In genomic region chr6:90324026-90324425, GRCm38 (mm10) we compare ENCODE assay signal across 21 mouse cellular contexts. TPM values are rescaled to one million over a fixed set of nuclear protein-coding genes. Genes with fewer than 3 reads are reported as not detected.
DNase-seq lines count a peak whose midpoint lies in the region; ATAC-seq and TF ChIP-seq lines count a peak whose summit lies in the region.
"Had no signal": no experiment of that assay in that cellular context is flagged by ENCODE, and none has a peak within 500 bp of the region (broad histone marks: within the 10 kb centered on the region; RNA-seq: fewer than 3 reads in every experiment).

No protein-coding gene starts in this region.

- no peak overlapping the region for H3K9ac ChIP-seq in midbrain, embryonic 13.5 days (replicated peaks)
- no peak overlapping the region for H3K9ac ChIP-seq in midbrain, embryonic 15.5 days
- no peak overlapping the region for H3K9ac ChIP-seq in liver, embryonic 16.5 days (ENCODE audit: low read depth, low read length)
- H3K9ac ChIP-seq: heart, embryonic 13.5 days; lung, embryonic 14.5 days; midbrain, embryonic 12.5 days had no signal

- no peak overlapping the region for H3K4me2 ChIP-seq in midbrain, embryonic 13.5 days (replicated peaks)
- H3K4me2 ChIP-seq in midbrain, embryonic 15.5 days, result no peak overlapping the region
- H3K4me2 ChIP-seq in liver, embryonic 16.5 days (ENCODE audit: low read depth, low read length), result peak overlapping the region; percentile 46
- H3K4me2 ChIP-seq: midbrain, embryonic 12.5 days had no signal

- peak; percentile 26 for DNase-seq in gastrocnemius, adult 2 months
- DNase-seq in gastrocnemius, postnatal 36 days, result no peak
- DNase-seq in brain, embryonic 14.5 days (ENCODE audit: low read depth), result peak; percentile 44
- DNase-seq: adrenal gland, adult 8-10 months; cerebellum, adult 2 months; lung, embryonic 14.5 days; thymus, adult 2 months had no signal

- no peaks in the 10 kb centered on the region for H3K9me3 ChIP-seq in midbrain, embryonic 13.5 days
- no peaks in the 10 kb centered on the region for H3K9me3 ChIP-seq in midbrain, embryonic 15.5 days
- no peaks in the 10 kb centered on the region for H3K9me3 ChIP-seq in liver, embryonic 16.5 days (replicated peaks; ENCODE audit: control insufficient read depth, low read length)
- H3K9me3 ChIP-seq: embryonic facial prominence, embryonic 13.5 days; forebrain, embryonic 10.5 days; heart, embryonic 13.5 days; kidney, embryonic 15.5 days; limb, embryonic 10.5 days; midbrain, embryonic 12.5 days had no signal

- intact Hi-C loops in gastrocnemius, adult 2 months (cut with DNase I), result loop anchor here (10.0 kb wide), 1 partner anchor 649 kb away; no protein-coding TSS in a partner anchor
- intact Hi-C loops in gastrocnemius, postnatal 36 days (cut with DNase I), result no loop called here

- TF ChIP-seq CTCF in gastrocnemius, adult 2 months (IDR thresholded peaks at IDR 0.05), result no peak
- TF ChIP-seq CTCF in brain, embryonic 14.5 days (IDR thresholded peaks at IDR 0.05; ENCODE audit: borderline replicate concordance, extremely low read depth, insufficient read depth, insufficient read length), result no peak

- H3K36me3 ChIP-seq in midbrain, embryonic 13.5 days, result no peaks in the 10 kb centered on the region
- no peaks in the 10 kb centered on the region for H3K36me3 ChIP-seq in midbrain, embryonic 15.5 days (replicated peaks)
- no peaks in the 10 kb centered on the region for H3K36me3 ChIP-seq in liver, embryonic 16.5 days (ENCODE audit: control insufficient read depth, insufficient read depth)
- H3K36me3 ChIP-seq: embryonic facial prominence, embryonic 13.5 days; forebrain, embryonic 10.5 days; heart, embryonic 13.5 days; kidney, embryonic 15.5 days; limb, embryonic 10.5 days; midbrain, embryonic 12.5 days had no signal

- no peak overlapping the region for H3K27ac ChIP-seq in gastrocnemius, adult 2 months
- H3K27ac ChIP-seq in midbrain, embryonic 13.5 days, result no peak overlapping the region
- no peak overlapping the region for H3K27ac ChIP-seq in midbrain, embryonic 15.5 days
- H3K27ac ChIP-seq in liver, embryonic 16.5 days (ENCODE audit: low read length), result no peak overlapping the region
- H3K27ac ChIP-seq: embryonic facial prominence, embryonic 13.5 days; forebrain, embryonic 10.5 days; heart, embryonic 13.5 days; kidney, embryonic 15.5 days; limb, embryonic 10.5 days; macrophage; midbrain, embryonic 12.5 days had no signal

- peak; percentile 19; the same call in 1 of the 2 replicates for ATAC-seq in midbrain, embryonic 13.5 days
- no peak for ATAC-seq in midbrain, embryonic 15.5 days (replicated peaks)
- ATAC-seq in liver, embryonic 16.5 days (ENCODE audit: low read depth), result no peak
- ATAC-seq in CD4-positive, CD25-positive, alpha-beta regulatory T cell, adult 4 months, result no peak
- ATAC-seq: intestine, embryonic 16.5 days had no signal

- 73% methylated on average over 3 of the region's 3 CpGs for WGBS in midbrain, embryonic 13.5 days
- WGBS in midbrain, embryonic 15.5 days, result 74% methylated on average over 3 of the region's 3 CpGs
- 57% methylated on average over 3 of the region's 3 CpGs for WGBS in liver, embryonic 16.5 days (ENCODE audit: insufficient replicate concordance)

- no peaks in the 10 kb centered on the region; the same call in 1 of the 2 replicates for H3K27me3 ChIP-seq in midbrain, embryonic 13.5 days
- no peaks in the 10 kb centered on the region for H3K27me3 ChIP-seq in midbrain, embryonic 15.5 days (replicated peaks)
- H3K27me3 ChIP-seq in liver, embryonic 16.5 days (ENCODE audit: control insufficient read depth, insufficient read depth, low read depth, low read length), result no peaks in the 10 kb centered on the region

- no peak for TF ChIP-seq POLR2A in brain, embryonic 14.5 days (IDR thresholded peaks at IDR 0.05; ENCODE audit: borderline replicate concordance, extremely low read depth, insufficient read depth, insufficient read length, poor library complexity, severe bottlenecking)

- no peaks in the 10 kb centered on the region for H3K4me1 ChIP-seq in midbrain, embryonic 13.5 days (replicated peaks)
- H3K4me1 ChIP-seq in midbrain, embryonic 15.5 days, result peaks cover 4% of the 10 kb centered on the region; the same call in 1 of the 2 replicates
- peaks cover 8% of the 10 kb centered on the region for H3K4me1 ChIP-seq in liver, embryonic 16.5 days (ENCODE audit: control insufficient read depth, low read depth, low read length)
- H3K4me1 ChIP-seq: heart, embryonic 13.5 days had no signal

- H3K4me3 ChIP-seq in gastrocnemius, adult 2 months, result no peak overlapping the region
- H3K4me3 ChIP-seq in midbrain, embryonic 13.5 days (replicated peaks), result no peak overlapping the region
- no peak overlapping the region for H3K4me3 ChIP-seq in midbrain, embryonic 15.5 days
- H3K4me3 ChIP-seq in liver, embryonic 16.5 days (ENCODE audit: low read depth, low read length), result peak overlapping the region; percentile 55
- H3K4me3 ChIP-seq: heart, embryonic 13.5 days; midbrain, embryonic 12.5 days had no signal

RNA-seq across cellular contexts. Expression of gene Chst13, which starts 1.0 kb away (rescaled TPM):
- total RNA-seq in gastrocnemius, adult 2 months (2021), result not detected
- not detected for total RNA-seq in gastrocnemius, postnatal 36 days (2021)
- not detected in 2 replicates for polyA plus RNA-seq in midbrain, embryonic 13.5 days (2015; fragmentation: Nextera tagmentation; extraction: Ambion mirVana)
- polyA plus RNA-seq in midbrain, embryonic 15.5 days (2015; fragmentation: Nextera tagmentation; extraction: Ambion mirVana), result not detected in 2 replicates
- polyA plus RNA-seq in brain, embryonic 14.5 days (2012; rRNA removed), result 0.06 and 0.34 TPM in 2 replicates
- 13.1 and 13.4 TPM in 2 replicates for polyA plus RNA-seq in liver, embryonic 16.5 days (2015; fragmentation: Nextera tagmentation; extraction: Ambion mirVana)
- not detected for polyA plus RNA-seq in CD4-positive, CD25-positive, alpha-beta regulatory T cell, adult 4 months (2017; shearing (Covaris generic))
- total RNA-seq: hematopoietic stem cell, adult 5-6 weeks; MEL had no signal
- polyA plus RNA-seq: cerebellum, adult 2 months; forebrain, embryonic 10.5 days; heart, embryonic 13.5 days; limb, embryonic 10.5 days; lung, embryonic 14.5 days; macrophage; midbrain, embryonic 12.5 days had no signal

RNA-seq across cellular contexts. Expression of gene Uroc1, which starts 9.1 kb away (rescaled TPM):
- not detected for total RNA-seq in gastrocnemius, adult 2 months (2021)
- total RNA-seq in gastrocnemius, postnatal 36 days (2021), result under 1 TPM in 1 of 2 experiments, not detected in 1; 0.08 TPM
- polyA plus RNA-seq in midbrain, embryonic 13.5 days (2015; fragmentation: Nextera tagmentation; extraction: Ambion mirVana), result not detected in 2 replicates
- polyA plus RNA-seq in midbrain, embryonic 15.5 days (2015; fragmentation: Nextera tagmentation; extraction: Ambion mirVana), result not detected in 2 replicates
- polyA plus RNA-seq in brain, embryonic 14.5 days (2012; rRNA removed), result 0.03 TPM in 1 of 2 replicates, not detected in the other
- 32.3 and 41.1 TPM in 2 replicates for polyA plus RNA-seq in liver, embryonic 16.5 days (2015; fragmentation: Nextera tagmentation; extraction: Ambion mirVana)
- not detected for polyA plus RNA-seq in CD4-positive, CD25-positive, alpha-beta regulatory T cell, adult 4 months (2017; shearing (Covaris generic))
- total RNA-seq: hematopoietic stem cell, adult 5-6 weeks; MEL had no signal
- polyA plus RNA-seq: cerebellum, adult 2 months; embryonic facial prominence, embryonic 13.5 days; forebrain, embryonic 10.5 days; lung, embryonic 14.5 days; macrophage; midbrain, embryonic 12.5 days had no signal

RNA-seq across cellular contexts. Expression of gene BC048671, which starts 23.0 kb away (rescaled TPM):
- not detected for total RNA-seq in gastrocnemius, adult 2 months (2021)
- total RNA-seq in gastrocnemius, postnatal 36 days (2021), result not detected
- not detected in 2 replicates for polyA plus RNA-seq in midbrain, embryonic 13.5 days (2015; fragmentation: Nextera tagmentation; extraction: Ambion mirVana)
- polyA plus RNA-seq in midbrain, embryonic 15.5 days (2015; fragmentation: Nextera tagmentation; extraction: Ambion mirVana), result not detected in 2 replicates
- not detected in 2 replicates for polyA plus RNA-seq in brain, embryonic 14.5 days (2012; rRNA removed)
- 0.12 TPM in 1 of 2 replicates, not detected in the other for polyA plus RNA-seq in liver, embryonic 16.5 days (2015; fragmentation: Nextera tagmentation; extraction: Ambion mirVana)
- polyA plus RNA-seq in CD4-positive, CD25-positive, alpha-beta regulatory T cell, adult 4 months (2017; shearing (Covaris generic)), result not detected
- total RNA-seq: adrenal gland, adult 8-10 months; hematopoietic stem cell, adult 5-6 weeks; MEL had no signal
- polyA plus RNA-seq: cerebellum, adult 2 months; embryonic facial prominence, embryonic 13.5 days; forebrain, embryonic 10.5 days; heart, embryonic 13.5 days; intestine, embryonic 16.5 days; kidney, embryonic 15.5 days; limb, embryonic 10.5 days; lung, embryonic 14.5 days; macrophage; midbrain, embryonic 12.5 days; thymus, adult 2 months had no signal

RNA-seq across cellular contexts. Expression of gene Zxdc, which starts 45.3 kb away (rescaled TPM):
- 10 to 100 TPM; 15.5 to 15.9 TPM for total RNA-seq in gastrocnemius, adult 2 months (2021)
- total RNA-seq in gastrocnemius, postnatal 36 days (2021), result 10 to 100 TPM; 13.3 to 13.6 TPM
- 11.0 TPM in 2 replicates for polyA plus RNA-seq in midbrain, embryonic 13.5 days (2015; fragmentation: Nextera tagmentation; extraction: Ambion mirVana)
- 11.6 and 12.7 TPM in 2 replicates for polyA plus RNA-seq in midbrain, embryonic 15.5 days (2015; fragmentation: Nextera tagmentation; extraction: Ambion mirVana)
- polyA plus RNA-seq in brain, embryonic 14.5 days (2012; rRNA removed), result 22.9 and 24.0 TPM in 2 replicates
- 2.0 and 3.0 TPM in 2 replicates for polyA plus RNA-seq in liver, embryonic 16.5 days (2015; fragmentation: Nextera tagmentation; extraction: Ambion mirVana)
- 1 to 10 TPM; 5.9 to 6.8 TPM for polyA plus RNA-seq in CD4-positive, CD25-positive, alpha-beta regulatory T cell, adult 4 months (2017; shearing (Covaris generic))

Comparison
In these comparisons a context has a peak if more than half of its experiments do, and no peak if none do; other contexts are left out.
1. DNase-seq: peak in gastrocnemius, adult 2 months (single experiment) and brain, embryonic 14.5 days (single experiment); none in gastrocnemius, postnatal 36 days (0 of 2).
2. RNA of gene Chst13, which starts 1.0 kb away (polyA plus RNA-seq): 13.1 to 13.4 TPM in liver, embryonic 16.5 days; 0.06 to 0.34 TPM in brain, embryonic 14.5 days, not detected in midbrain, embryonic 15.5 days, not detected in midbrain, embryonic 13.5 days and not detected in CD4-positive, CD25-positive, alpha-beta regulatory T cell, adult 4 months; every median in the first group is over 10 times any median in the second.
3. RNA of gene Uroc1, which starts 9.1 kb away (polyA plus RNA-seq): 32.3 to 41.1 TPM in liver, embryonic 16.5 days; not detected in midbrain, embryonic 13.5 days, not detected in midbrain, embryonic 15.5 days, 0.03 TPM in brain, embryonic 14.5 days and not detected in CD4-positive, CD25-positive, alpha-beta regulatory T cell, adult 4 months; every median in the first group is over 10 times any median in the second.